Mouse (Mus musculus): ENCODE data around the gene Pax3. TPM values are rescaled to one million over a fixed set of nuclear protein-coding genes. Genes with fewer than 3 reads are reported as not detected.

The Pax3 gene
- total and polyA plus RNA-seq, 3 experiments = 0.08 to 0.10 TPM; not detected in 1

- Histone ChIP-seq H3K4me2 (ENCODE audit: insufficient read depth, low read depth, poor library complexity, severe bottlenecking) (no peak overlapping the region), H3K9ac (ENCODE audit: insufficient read depth, low read depth) (no peak overlapping the region), H3K27me3 (replicated peaks) (no peaks in the 10 kb centered on the region), H3K9me3 (replicated peaks; ENCODE audit: low read length) (peaks cover 2% of the 10 kb centered on the region), H3K36me3 (replicated peaks in 1 of 2; ENCODE audit: control insufficient read depth in 1 of 2, insufficient read depth in 1 of 2, low read length in 1 of 2) (no peaks in the 10 kb centered on the region), H3K27ac (ENCODE audit: insufficient read depth, low read depth) (no peak overlapping the region), H3K4me1 (ENCODE audit: control insufficient read depth in 1 of 2, insufficient read depth in 2 of 2) (no peaks in the 10 kb centered on the region), H3K4me3 (replicated peaks in 1 of 3; ENCODE audit: low read depth in 2 of 3, low read length in 2 of 3, poor library complexity in 1 of 3) (no peak overlapping the region), H3K79me2 (replicated peaks; ENCODE audit: control insufficient read depth, extremely low read depth, insufficient read depth, poor library complexity, severe bottlenecking) (no peaks in the 10 kb centered on the region)
- dilution Hi-C loops (cut with MboI; ENCODE audit: extremely low pct_ligation_motif_present, extremely low pct_unique_long_range_greater_than_20kb, low sequenced_read_pairs) (no loop called here), in situ Hi-C loops (cut with MboI; ENCODE audit: low pct_ligation_motif_present, low pct_unique_long_range_greater_than_20kb, low sequenced_read_pairs) (no loop called here)
- TF ChIP-seq MYC (IDR thresholded peaks at IDR 0.05; ENCODE audit: low read depth, low read length) = no peak
- TF ChIP-seq PAX5 (IDR thresholded peaks at IDR 0.05; ENCODE audit: low read length) = no peak
- no peak for TF ChIP-seq ZNF384 (IDR thresholded peaks at IDR 0.05; ENCODE audit: low read depth, low read length)
- no peak for TF ChIP-seq MXI1 (IDR thresholded peaks at IDR 0.05; ENCODE audit: low read depth, low read length)
- TF ChIP-seq KAT2A (IDR thresholded peaks at IDR 0.05; ENCODE audit: insufficient replicate concordance, low read length) = no peak
- TF ChIP-seq POLR2A (IDR thresholded peaks at IDR 0.05; ENCODE audit: low read depth, low read length) = no peak
- TF ChIP-seq POLR2AphosphoS2 (IDR thresholded peaks at IDR 0.05; ENCODE audit: low read depth, low read length) = no peak
- no peak for TF ChIP-seq MAX (IDR thresholded peaks at IDR 0.05; ENCODE audit: low read length)
- TF ChIP-seq SMC3 (IDR thresholded peaks at IDR 0.05; ENCODE audit: low read depth, low read length) = no peak
- TF ChIP-seq UBTF (IDR thresholded peaks at IDR 0.05; ENCODE audit: low read depth, low read length) = no peak
- TF ChIP-seq TCF12 (IDR thresholded peaks at IDR 0.05; ENCODE audit: low read depth, low read length) = no peak
- TF ChIP-seq ZKSCAN1 (IDR thresholded peaks at IDR 0.05; ENCODE audit: borderline replicate concordance, low read depth, low read length) = no peak
- no peak for TF ChIP-seq MEF2A (IDR thresholded peaks at IDR 0.05; ENCODE audit: borderline replicate concordance, low read depth, low read length)
- no peak for TF ChIP-seq ZMIZ1 (IDR thresholded peaks at IDR 0.05; ENCODE audit: low read depth, low read length)
- no peak for TF ChIP-seq NRF1 (IDR thresholded peaks at IDR 0.05; ENCODE audit: low read depth, low read length)
- no peak for TF ChIP-seq ETS1 (conservative IDR thresholded peaks at IDR 0.05; ENCODE audit: low read depth, low read length)
- TF ChIP-seq NELFE (IDR thresholded peaks at IDR 0.05; ENCODE audit: low read depth, low read length) = no peak
- no peak for TF ChIP-seq JUND (conservative IDR thresholded peaks at IDR 0.05; ENCODE audit: low read depth, low read length)
- no peak for DNase-seq (ENCODE audit: extremely low read depth)
Measured at GRCm38 (mm10) chr1:78231901-78232546, 35.1 kb upstream of the Pax3 start.

DNA sequence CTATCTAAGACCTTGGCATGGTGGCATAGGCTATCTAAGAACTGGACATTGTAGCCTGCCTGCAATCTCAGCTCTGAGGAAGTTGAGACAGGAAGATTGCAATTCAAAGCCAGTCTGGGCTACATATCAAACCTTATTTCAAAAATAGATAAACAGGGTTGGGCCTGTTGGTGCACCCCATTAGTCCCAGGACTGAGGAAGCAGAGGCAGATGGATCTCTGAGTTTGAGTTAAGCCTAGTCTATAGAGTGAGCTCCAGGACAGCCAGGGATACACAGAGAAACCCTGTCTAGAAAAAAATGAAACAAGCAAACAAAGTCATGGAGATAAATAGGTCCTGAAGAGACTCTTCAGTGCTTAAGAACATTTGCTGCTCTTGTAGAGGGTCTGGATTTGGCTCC is 32.9 kb upstream of the Pax3 start:
- Histone ChIP-seq H3K9ac (ENCODE audit: insufficient read depth, low read depth) (no peak overlapping the region), H3K4me2 (ENCODE audit: insufficient read depth, low read depth, poor library complexity, severe bottlenecking) (no peak overlapping the region), H3K27ac (ENCODE audit: insufficient read depth, low read depth) (no peak overlapping the region), H3K9me3 (replicated peaks; ENCODE audit: low read length) (no peaks in the 10 kb centered on the region), H3K27me3 (replicated peaks) (no peaks in the 10 kb centered on the region), H3K79me2 (replicated peaks; ENCODE audit: control insufficient read depth, extremely low read depth, insufficient read depth, poor library complexity, severe bottlenecking) (no peaks in the 10 kb centered on the region), H3K4me3 (replicated peaks in 1 of 3; ENCODE audit: low read depth in 2 of 3, low read length in 2 of 3, poor library complexity in 1 of 3) (no peak overlapping the region), H3K4me1 (ENCODE audit: control insufficient read depth in 1 of 2, insufficient read depth in 2 of 2) (no peaks in the 10 kb centered on the region), H3K36me3 (replicated peaks in 1 of 2; ENCODE audit: control insufficient read depth in 1 of 2, insufficient read depth in 1 of 2, low read length in 1 of 2) (no peaks in the 10 kb centered on the region)
- DNase-seq (ENCODE audit: extremely low read depth) = no peak
- no peak for TF ChIP-seq IRF4 (IDR thresholded peaks at IDR 0.05; ENCODE audit: low read depth, low read length)
- TF ChIP-seq RCOR1 (conservative IDR thresholded peaks at IDR 0.05; ENCODE audit: low read depth, low read length) = no peak
- TF ChIP-seq ZKSCAN1 (IDR thresholded peaks at IDR 0.05; ENCODE audit: borderline replicate concordance, low read depth, low read length) = no peak
- TF ChIP-seq CTCF (conservative IDR thresholded peaks at IDR 0.05 in 1 of 2, IDR thresholded peaks at IDR 0.05 in 1 of 2; ENCODE audit: low read depth in 2 of 2, low read length in 2 of 2) = no peak
- TF ChIP-seq POLR2A (IDR thresholded peaks at IDR 0.05; ENCODE audit: low read depth, low read length) = no peak
- TF ChIP-seq HCFC1 (IDR thresholded peaks at IDR 0.05; ENCODE audit: low read depth, low read length) = no peak
- no peak for TF ChIP-seq ZC3H11A (IDR thresholded peaks at IDR 0.05; ENCODE audit: low read depth, low read length)
- TF ChIP-seq ELF1 (IDR thresholded peaks at IDR 0.05; ENCODE audit: low read depth, low read length) = no peak
- no peak for TF ChIP-seq MAFK (IDR thresholded peaks at IDR 0.05; ENCODE audit: insufficient replicate concordance, low read length)
- TF ChIP-seq USF2 (conservative IDR thresholded peaks at IDR 0.05; ENCODE audit: low read depth, low read length) = no peak
- TF ChIP-seq RAD21 (IDR thresholded peaks at IDR 0.05; ENCODE audit: low read depth, low read length) = no peak
- no peak for TF ChIP-seq JUN (IDR thresholded peaks at IDR 0.05; ENCODE audit: insufficient read depth, low read depth, low read length)
- no peak for TF ChIP-seq MEF2A (IDR thresholded peaks at IDR 0.05; ENCODE audit: borderline replicate concordance, low read depth, low read length)
- TF ChIP-seq NELFE (IDR thresholded peaks at IDR 0.05; ENCODE audit: low read depth, low read length) = no peak
- TF ChIP-seq ZMIZ1 (IDR thresholded peaks at IDR 0.05; ENCODE audit: low read depth, low read length) = no peak
- no peak for TF ChIP-seq MAZ (IDR thresholded peaks at IDR 0.05; ENCODE audit: low read depth, low read length)
- TF ChIP-seq E2F4 (IDR thresholded peaks at IDR 0.05; ENCODE audit: insufficient replicate concordance, low read depth, low read length) = no peak
- TF ChIP-seq MAX (IDR thresholded peaks at IDR 0.05; ENCODE audit: low read length) = no peak
- TF ChIP-seq POLR2AphosphoS2 (IDR thresholded peaks at IDR 0.05; ENCODE audit: low read depth, low read length) = no peak
- dilution Hi-C loops (cut with MboI; ENCODE audit: extremely low pct_ligation_motif_present, extremely low pct_unique_long_range_greater_than_20kb, low sequenced_read_pairs) = no loop called here
- in situ Hi-C loops (cut with MboI; ENCODE audit: low pct_ligation_motif_present, low pct_unique_long_range_greater_than_20kb, low sequenced_read_pairs) = no loop called here
